Mouse (Mus musculus) midbrain, embryonic 10.5 days (tissue): ENCODE measurements around the gene Irf2bpl. TPM values are rescaled to one million over a fixed set of nuclear protein-coding genes. Genes with fewer than 3 reads are reported as not detected.

Source experiments
- DNase-seq: peaks from one replicate; pipeline ENCODE4 v3.0.0-alpha.2; 2017; ENCODE audit warnings: low spot score
- H3K27ac ChIP-seq: fragments of 300-500 bp; sonication (generic); replicated peaks from 2 replicates; pipeline ENCODE4 v1.5.1; 2016; ENCODE audit warnings: mild to moderate bottlenecking
- H3K27me3 ChIP-seq: fragments of 300-500 bp; sonication (generic); 2 replicates; pipeline ENCODE4 v1.6.1; 2016; ENCODE audit warnings: low read depth, mild to moderate bottlenecking; ENCODE audit not compliant: poor library complexity, severe bottlenecking
- H3K36me3 ChIP-seq: fragments of 300-500 bp; sonication (generic); 2 replicates; pipeline ENCODE4 v1.6.1; 2016; ENCODE audit warnings: mild to moderate bottlenecking, moderate library complexity
- H3K4me1 ChIP-seq: fragments of 300-500 bp; sonication (generic); 2 replicates; pipeline ENCODE4 v1.6.1; 2016
- H3K4me3 ChIP-seq: fragments of 300-500 bp; sonication (generic); 2 replicates; pipeline ENCODE4 v1.5.1; 2016; ENCODE audit warnings: mild to moderate bottlenecking, moderate library complexity
- H3K9me3 ChIP-seq: fragments of 300-500 bp; sonication (generic); replicated peaks from 2 replicates; pipeline ENCODE4 v1.6.1; 2016; ENCODE audit warnings: mild to moderate bottlenecking
- WGBS: fragments of 180-500 bp; shearing (Covaris S2); methylation state at CpG from one replicate; pipeline ENCODE4 v1.1.7; 2016; 5-methylcytosine and 5-hydroxymethylcytosine counted together
- polyA plus RNA-seq: library from polyadenylated mRNA; unstranded; fragments of >200 nt; fragmentation: Nextera tagmentation; extraction: Ambion mirVana; gene quantifications from 2 replicates; pipeline ENCODE4 v1.2.1, GENCODE M21; 2016

Irf2bpl gene
- polyA plus RNA-seq, 1 experiment from 2014 or later = 28.6 TPM

DNA sequence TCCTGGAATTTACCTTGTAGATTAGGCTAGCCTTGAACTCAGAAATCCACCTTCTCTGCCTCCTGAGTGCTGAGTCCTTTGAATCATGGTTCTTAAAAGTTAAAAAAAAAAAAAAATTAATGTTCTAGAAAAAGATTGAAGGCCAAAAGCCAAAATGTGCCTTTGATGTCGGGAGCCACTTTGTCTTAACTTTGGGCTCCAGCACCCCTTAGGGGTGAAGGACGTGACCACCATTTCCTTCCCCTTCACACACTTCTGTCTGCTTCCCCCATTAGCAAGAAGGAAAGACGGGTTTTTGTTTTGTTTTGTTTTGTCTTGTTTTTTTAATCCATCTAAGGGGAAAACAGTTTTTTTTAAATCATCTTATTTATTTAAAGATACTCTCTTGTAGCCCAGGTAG, 48.7 kb downstream of the Irf2bpl start:
- 88% methylated on average over 3 of the region's 3 CpGs for WGBS
- H3K27me3 ChIP-seq = peaks cover 37% of the 10 kb centered on the region
- H3K36me3 ChIP-seq = no peaks in the 10 kb centered on the region
- peaks cover 59% of the 10 kb centered on the region for H3K4me1 ChIP-seq
- no peaks in the 10 kb centered on the region for H3K9me3 ChIP-seq
- H3K4me3 ChIP-seq = no peak overlapping the region
- DNase-seq = no peak
- H3K27ac ChIP-seq = no peak overlapping the region

DNA sequence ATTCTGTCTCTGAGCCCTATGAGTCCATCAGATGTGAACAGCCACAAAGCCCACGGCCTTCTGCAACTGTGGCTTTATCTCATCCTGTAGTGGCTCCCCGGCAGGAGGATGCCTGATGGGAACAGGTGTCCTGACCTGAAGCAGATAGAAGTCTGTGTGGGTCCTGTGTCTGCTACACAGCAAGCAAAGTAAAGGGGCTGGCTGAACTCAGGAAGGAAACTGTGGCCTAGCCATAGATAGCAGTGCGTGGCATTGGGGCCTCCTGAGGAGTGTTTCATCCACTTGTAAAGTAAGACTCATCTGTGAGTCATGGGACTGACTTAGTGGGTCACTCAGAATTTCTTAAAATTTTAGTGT, 50.2 kb downstream of the Irf2bpl start:
- H3K27ac ChIP-seq = no peak overlapping the region; the same call in 1 of the 2 replicates
- H3K27me3 ChIP-seq = peaks cover 50% of the 10 kb centered on the region

DNA sequence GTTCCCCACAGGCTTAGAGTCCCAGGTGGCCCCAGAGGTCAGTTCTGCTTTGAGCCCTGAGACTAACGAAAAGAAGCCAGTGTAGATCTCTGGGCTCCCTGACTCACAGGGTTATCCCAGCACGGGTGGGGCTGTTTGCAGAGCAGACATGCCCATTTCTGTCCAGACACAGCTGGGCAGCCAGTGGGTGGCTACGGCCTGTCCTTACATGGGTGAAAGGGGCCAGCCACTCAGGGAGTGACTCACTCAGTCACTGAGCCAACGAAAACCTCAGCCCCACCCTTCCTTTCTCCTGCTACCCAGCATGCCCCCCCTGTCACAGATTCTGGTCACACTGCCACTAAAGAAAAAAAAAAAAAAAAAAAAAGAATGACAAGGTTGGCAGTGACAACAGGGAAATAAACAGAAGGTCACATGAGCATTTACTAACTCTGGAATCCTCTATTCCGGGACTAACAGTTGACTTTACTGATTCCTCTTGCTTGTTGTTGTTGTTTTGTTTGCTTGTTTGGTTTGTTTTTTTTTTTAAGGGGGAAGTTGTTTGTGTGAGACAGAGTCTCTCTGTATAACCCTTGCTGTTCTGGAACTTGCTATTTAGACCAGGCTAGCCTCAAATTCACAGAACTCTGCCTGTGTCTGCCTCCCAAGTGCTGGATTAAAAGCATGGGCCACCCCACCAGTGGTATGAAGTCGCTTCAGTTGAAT, 50.7 kb downstream of the Irf2bpl start:
- Histone ChIP-seq H3K4me3 (no peak overlapping the region), H3K4me1 (peaks cover 58% of the 10 kb centered on the region), H3K36me3 (no peaks in the 10 kb centered on the region), H3K27me3 (peaks cover 52% of the 10 kb centered on the region), H3K27ac (peak overlapping the region; percentile 87), H3K9me3 (no peaks in the 10 kb centered on the region)
- no peak for DNase-seq
- WGBS = 63% methylated on average over 6 of the region's 6 CpGs

More for the DNA sequence above, 50.2 kb downstream of the Irf2bpl start:
- Histone ChIP-seq H3K9me3 (no peaks in the 10 kb centered on the region), H3K4me1 (peaks cover 63% of the 10 kb centered on the region), H3K4me3 (no peak overlapping the region), H3K36me3 (no peaks in the 10 kb centered on the region)
- DNase-seq = no peak
- WGBS = 82% methylated on average over 3 of the region's 3 CpGs

DNA sequence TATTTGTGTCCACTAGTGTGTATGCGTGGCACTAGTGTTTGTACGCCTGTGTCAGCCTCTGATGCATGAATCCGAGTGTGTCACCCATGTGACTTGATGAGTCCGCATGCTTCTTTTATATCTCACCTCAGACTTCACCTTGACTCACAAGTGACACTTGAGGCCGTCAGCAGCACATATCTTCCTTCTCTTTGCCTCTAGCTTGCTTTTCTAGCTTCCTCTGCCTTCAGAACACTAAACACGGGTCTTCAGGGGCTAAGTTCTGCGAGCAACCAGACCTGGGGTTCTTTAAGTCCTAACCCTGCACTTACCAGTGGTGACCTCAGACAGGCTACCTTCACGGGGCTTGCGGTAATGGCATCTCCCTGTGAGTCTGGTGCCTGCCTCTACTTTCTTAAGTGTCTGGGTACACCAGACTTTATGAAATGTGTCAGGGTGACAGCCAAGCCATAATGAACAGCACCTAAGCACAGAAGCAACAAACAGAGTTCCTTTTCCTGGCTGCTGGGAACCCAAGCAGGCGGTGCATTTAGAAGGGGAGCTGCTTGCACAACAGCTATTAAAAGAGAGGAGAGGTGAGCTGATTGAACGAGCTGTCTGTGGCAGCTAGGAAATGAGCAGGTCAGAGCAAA, 51.9 kb downstream of the Irf2bpl start:
- Histone ChIP-seq H3K27me3 (peaks cover 50% of the 10 kb centered on the region), H3K4me1 (peaks cover 54% of the 10 kb centered on the region), H3K4me3 (peak overlapping the region; percentile 40; the same call in 1 of the 2 replicates), H3K27ac (peak overlapping the region; percentile 87), H3K9me3 (no peaks in the 10 kb centered on the region), H3K36me3 (no peaks in the 10 kb centered on the region)
- WGBS = 68% methylated on average over 11 of the region's 11 CpGs
- no peak for DNase-seq

DNA sequence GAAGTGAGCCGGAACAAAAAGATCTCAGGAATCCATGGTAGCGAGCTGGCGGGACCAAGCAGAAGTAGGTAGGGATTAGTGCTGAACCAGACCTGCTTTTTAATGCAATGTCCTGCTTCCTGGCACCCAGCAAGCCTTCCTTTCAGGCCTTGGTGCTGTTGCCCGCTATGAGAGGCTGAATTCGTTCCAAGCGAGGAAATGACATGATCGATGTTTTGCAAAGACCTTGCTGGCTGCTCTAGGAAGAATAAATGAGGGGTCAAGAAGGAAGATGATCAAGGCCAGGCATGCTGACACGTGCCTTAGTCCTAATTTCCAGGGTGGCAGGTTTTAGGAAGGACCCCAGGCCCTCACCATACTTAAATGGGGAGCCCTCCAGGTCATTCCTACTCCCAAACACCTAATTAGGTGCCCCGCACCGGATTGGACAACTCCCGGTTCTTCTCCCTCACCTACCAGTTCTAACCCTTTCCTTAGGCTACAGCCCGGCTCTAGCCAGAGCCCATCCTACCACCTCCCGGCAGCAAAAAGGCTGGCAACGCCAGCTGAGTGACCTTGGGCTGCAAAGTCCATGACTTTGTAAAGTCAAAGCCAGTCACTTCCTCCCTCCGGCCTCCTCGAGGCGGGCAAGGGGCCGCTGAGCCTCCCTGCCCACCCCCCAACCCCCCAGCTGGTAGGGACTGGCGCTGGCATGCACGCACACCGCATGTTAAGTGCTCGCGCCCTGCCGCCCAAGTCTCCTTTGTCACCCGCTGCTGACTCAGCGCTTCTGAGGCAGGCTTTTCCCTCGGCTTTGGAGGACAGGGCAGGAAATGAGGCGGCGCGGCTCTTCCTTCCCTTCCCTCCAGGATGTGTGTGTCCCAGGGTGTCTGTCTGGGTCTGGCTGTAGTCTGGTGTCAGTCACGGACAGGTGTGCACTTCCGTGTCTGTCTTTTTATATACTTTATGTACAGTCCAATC, 52.7 kb downstream of the Irf2bpl start:
- H3K4me3 ChIP-seq = peak overlapping the region; percentile 40

More for the DNA sequence above, 52.7 kb downstream of the Irf2bpl start:
- Histone ChIP-seq H3K27ac (peak overlapping the region; percentile 87), H3K9me3 (no peaks in the 10 kb centered on the region), H3K27me3 (peaks cover 48% of the 10 kb centered on the region), H3K4me1 (peaks cover 62% of the 10 kb centered on the region), H3K36me3 (no peaks in the 10 kb centered on the region)
- 31% methylated on average over 32 of the region's 32 CpGs for WGBS
- DNase-seq = peak; percentile 80

Other genes starting within 250 kb of the Irf2bpl start
- 17.5 and 22.3 TPM in 2 replicates for gene Vash1, start 206.1 kb downstream of the Irf2bpl start, polyA plus RNA-seq
- 14.4 and 16.0 TPM in 2 replicates for gene Angel1, start 158.3 kb downstream of the Irf2bpl start, polyA plus RNA-seq
- not detected in 2 replicates for gene Lrrc74a, start 150.4 kb downstream of the Irf2bpl start, polyA plus RNA-seq
- 33.2 and 35.5 TPM in 2 replicates for gene Cipc, start 62.2 kb upstream of the Irf2bpl start, polyA plus RNA-seq
- gene Zdhhc22, start 105.6 kb upstream of the Irf2bpl start, polyA plus RNA-seq = 0.15 and 0.24 TPM in 2 replicates
- gene Tmem63c, start 136.5 kb upstream of the Irf2bpl start, polyA plus RNA-seq = 0.14 and 0.75 TPM in 2 replicates
- gene Ngb, start 217.7 kb upstream of the Irf2bpl start, polyA plus RNA-seq = 0.32 and 0.62 TPM in 2 replicates